Mouse (Mus musculus) right cerebral cortex, postnatal 14 days (tissue): ENCODE measurements around the gene Enho.
"Not testable (repeated sequence)": the region's sequence is repeated elsewhere in the genome, so short reads cannot be mapped to it uniquely, and the experiment has no call there.

ENCODE experiments used
- DNase-seq: peaks from one replicate; pipeline ENCODE4 v3.0.0; 2022

Enho gene

GRCm38 (mm10) chr4:41639913-41640507 lies at the start of gene Enho:
Gene Enho, minus strand, starts transcription at chr4:41640324.
- peak; percentile 97 for DNase-seq

DNA sequence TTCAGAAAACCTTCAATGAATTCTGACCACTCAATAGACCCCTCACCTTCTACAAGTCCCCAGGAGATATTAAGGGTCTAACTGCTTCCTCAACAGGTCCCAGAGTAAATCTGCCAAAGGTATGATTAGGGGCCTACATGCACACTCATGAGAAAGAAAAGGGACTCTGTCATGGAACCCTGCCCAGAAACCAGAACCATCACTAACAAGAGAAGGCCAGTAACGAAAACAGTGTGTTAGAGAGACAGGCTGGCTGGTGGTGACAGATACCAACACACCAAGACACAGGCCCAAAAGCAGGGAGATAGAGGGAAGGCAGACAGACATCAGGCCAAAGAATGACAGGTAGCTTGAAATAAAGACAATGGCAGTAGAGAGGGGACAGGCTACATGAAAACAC lies 48.4 kb upstream of the Enho start:
- DNase-seq, result not testable (repeated sequence)

DNA sequence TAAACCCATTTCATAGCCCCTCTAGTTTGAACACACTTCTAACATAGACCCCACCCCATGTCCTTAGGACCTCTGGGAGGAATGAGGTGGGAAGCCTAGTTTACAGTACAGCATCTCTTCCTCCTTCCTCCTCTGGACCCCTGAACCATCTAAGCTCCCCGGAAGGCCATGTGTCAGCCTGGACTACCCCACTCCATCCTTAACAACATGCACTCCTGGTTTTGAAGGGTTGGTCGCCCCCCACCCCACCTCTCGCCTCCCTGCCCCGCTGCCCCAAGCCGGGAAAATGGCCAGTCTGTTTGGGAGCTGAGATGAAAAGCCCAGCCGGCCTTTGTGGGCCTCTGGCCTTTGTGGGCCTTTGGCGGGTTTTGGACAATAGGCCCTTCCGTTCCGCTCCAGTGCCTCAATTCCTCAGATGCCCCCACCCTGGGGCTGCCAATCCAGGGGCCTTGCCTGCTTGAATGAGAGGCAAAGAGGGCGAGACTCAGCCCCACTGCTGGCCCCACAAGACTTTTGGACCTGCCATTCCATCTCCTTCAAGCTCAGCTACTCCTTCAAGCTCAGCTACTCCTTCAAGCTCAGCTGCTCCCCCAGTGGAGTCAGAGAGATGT lies 45.9 kb upstream of the Enho start:
- DNase-seq, result not testable (repeated sequence)

- DNase-seq, result not testable (repeated sequence)
Measured at GRCm38 (mm10) chr4:41684931-41685453, 44.9 kb upstream of the Enho start.

DNA sequence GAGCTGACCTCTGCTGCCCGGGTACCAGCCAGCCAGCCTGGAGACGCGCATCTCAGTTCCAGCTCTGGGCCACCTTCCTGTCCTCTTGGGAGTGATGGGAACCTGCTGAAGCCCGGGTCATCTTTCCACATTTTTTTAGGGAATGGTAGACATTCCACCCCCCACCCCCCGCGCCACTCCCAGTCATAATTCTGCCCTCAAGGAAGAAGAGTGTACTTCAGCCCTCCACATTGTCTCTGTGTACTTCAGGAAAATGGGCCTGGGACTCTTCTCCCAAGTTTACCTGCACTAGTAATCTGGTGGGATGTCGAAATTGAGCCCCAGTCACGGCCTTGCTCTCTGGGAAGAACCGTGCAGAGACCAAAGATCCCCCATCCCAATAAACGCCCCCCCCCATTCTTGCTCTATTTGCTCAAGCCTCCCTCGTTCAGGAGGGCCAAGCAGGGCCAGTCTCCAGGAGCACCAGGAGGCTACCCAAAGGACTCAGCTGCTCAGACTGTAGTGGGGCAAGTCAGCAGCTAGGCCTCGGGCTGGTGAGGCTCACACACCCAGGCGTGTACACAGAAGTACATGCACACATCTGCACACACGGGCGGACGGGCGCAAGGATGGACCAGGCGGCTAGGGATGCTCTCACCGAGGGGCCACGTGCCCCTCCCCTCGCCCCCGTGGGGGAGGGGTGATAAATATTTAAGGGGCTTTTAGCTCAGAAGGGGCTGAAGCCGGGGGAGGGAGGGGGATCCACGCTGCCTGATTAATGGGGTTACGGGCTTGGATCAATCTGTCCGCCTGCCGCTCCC lies 44.2 kb upstream of the Enho start:
- DNase-seq, result not testable (repeated sequence)

DNA sequence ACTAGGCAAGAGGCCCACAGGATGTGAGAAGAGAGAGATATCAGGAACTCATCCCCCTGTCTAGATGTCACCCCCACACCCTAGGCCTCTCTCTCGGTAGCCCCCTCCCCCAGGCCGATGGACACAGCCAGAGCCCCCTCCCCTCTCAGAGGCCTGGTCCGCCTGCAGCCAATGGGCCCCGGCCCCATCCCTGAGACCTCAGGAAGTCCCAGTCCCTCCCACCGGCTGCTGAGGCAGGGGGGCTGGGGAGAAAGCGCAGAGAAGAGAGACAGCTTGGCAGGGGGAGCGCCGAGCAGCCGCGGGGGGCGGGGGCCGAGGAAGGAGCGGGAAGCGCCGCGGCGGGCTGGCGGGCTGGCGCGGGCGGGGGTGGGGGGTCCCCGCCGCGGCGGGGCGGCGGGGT lies 43.2 kb upstream of the Enho start:
- DNase-seq, result not testable (repeated sequence)

DNA sequence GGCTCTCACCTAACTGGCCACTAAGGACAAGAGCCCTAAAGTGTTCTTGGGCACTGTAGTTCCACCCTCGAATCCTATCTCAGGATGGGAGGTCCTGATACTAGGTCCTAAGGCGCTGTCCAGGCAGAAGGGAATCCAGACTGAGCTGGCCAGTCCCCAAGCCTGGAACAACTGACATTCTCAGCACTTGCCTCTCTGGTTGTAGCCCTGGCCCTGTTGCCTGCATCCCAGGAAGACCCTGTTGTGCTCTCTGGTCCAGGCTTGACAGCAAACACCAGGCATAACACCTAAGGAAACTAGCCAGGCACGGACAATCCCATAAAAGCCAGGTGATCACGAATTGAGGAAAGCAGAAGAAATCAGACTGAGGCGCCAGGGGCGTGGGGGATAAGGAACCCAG lies 42.7 kb upstream of the Enho start:
- DNase-seq, result no peak

DNA sequence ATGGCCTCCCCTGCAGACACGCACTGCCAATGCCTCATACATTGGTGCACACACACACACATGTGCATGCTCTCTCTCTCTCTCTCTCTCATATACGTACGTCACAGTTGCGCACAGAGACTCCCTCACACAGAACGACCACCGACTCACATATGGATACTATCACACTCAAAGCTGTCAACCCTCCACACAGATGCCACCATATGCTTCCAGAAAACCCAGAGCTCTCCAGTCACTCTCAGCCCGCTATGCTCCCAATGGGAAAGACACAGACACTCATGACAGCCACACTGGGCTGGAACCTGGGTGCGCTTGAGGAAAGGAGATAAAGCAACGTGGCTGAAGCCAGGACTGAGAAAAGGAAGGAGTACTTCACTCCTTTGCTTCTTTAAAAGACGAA lies 41.8 kb upstream of the Enho start:
- no peak for DNase-seq

- DNase-seq, result no peak
Measured at GRCm38 (mm10) chr4:41681176-41681575, 41.1 kb upstream of the Enho start.

DNA sequence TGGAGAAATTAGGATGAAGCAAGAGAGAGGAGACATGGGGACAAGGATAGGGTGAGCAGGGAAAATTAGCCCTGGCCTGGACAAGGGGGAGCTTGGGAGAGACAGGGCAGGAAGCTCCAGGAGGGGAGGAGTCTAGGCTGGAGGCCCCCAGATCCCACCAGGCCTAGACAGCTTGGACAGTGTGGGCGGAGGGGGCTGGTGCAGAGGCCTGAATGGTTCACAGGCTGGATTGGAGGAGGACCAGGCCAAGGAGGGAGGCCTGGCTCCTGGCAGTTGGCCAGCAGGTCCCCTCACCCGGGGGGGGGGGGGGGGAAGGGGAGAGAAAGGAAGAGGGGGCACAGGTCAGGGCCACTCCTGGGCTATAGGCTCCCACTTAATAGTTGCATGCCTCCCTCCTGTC lies 39.2 kb upstream of the Enho start:
- DNase-seq, result no peak

- no peak for DNase-seq
Measured at GRCm38 (mm10) chr4:41678863-41679262, 38.7 kb upstream of the Enho start.

DNA sequence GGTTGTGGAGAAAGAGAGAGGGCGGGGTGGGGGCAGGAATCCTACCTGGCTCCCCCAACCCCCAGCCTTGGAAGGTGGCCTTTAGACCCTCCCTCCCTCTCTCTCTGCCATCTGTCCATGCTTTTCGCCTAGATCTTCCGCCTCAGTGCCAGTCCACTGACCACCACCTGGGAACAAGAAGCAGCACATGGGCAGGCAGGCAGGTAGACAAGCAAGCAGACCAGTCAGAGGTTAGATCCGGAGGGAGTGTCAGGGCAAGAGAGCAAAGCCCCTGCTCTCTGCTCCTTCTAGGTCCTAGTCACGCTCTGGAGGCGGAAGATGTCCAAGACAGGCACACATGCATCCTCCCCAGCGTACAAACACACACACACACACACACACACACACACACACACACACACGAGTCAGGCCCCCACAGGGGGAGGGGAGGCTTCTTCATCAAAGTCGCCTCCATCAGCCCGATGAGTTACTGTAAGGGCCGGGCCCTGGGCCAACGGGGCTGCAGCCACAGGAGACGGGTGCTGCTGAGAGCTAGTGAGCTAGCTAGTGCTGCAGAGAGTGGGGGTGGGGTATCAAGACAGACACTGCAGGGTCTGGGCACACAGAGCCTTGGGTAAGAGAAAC lies 37.0 kb upstream of the Enho start:
- DNase-seq, result no peak

DNA sequence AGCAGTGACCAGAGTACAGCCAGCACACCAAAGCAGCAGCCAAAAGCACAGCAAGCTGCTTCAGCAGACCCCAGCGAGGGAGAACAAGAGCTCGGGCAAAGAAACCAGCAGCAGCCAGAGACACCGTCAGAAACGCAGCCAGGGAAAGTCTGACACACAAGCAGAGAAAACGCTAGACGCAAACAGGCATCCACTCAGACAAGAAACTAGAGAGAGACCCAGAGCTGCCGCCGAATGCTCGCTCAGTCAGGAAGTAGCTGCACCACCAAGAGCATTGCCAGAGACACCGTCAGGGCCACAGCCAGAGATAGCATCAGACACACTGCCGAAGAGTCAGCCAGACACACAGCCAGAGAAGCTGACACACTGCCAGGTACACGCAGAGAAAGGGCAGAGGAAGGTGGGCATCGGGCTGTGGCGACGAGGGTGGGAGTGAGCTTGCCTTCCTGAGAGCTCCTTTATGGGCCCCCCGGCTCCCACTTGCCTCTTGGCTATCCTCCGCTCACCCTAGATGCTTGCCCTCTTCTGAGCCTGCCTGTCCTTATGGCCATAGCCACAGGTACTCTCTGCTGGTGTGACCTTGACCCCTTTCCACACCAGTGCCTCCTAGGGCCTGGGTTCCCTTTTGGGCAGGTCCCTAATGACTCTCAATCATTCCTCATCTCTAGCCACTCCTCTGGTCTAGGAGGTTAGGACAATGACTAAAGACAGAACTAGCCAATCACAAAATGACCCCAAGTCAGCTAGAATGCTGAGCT lies 36.3 kb upstream of the Enho start:
- DNase-seq, result no peak

DNA sequence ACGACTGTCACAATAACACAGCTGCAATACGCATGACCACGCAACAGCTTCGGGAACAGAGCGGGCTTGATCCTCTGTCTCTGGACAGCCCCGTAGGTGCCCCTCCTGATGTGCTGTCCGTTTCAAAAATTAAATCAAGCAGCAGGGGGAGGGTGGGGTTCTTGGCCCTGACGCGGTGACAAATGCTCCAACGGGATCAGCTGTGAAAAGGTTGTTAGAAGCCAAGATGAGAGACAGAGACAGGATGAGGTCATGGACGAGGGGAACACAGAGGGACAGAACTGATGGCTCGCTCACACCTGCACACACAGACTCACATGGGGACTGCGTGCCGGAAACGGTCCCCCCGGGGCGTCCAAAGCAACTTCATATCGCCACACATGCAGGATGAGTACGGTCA lies 33.1 kb upstream of the Enho start:
- DNase-seq, result no peak

GRCm38 (mm10) chr4:41672522-41672963 lies 32.4 kb upstream of the Enho start:
- no peak for DNase-seq

- no peak for DNase-seq
Measured at GRCm38 (mm10) chr4:41671963-41672480, 31.9 kb upstream of the Enho start.

- no peak for DNase-seq
Measured at GRCm38 (mm10) chr4:41671500-41671899, 31.4 kb upstream of the Enho start.

DNA sequence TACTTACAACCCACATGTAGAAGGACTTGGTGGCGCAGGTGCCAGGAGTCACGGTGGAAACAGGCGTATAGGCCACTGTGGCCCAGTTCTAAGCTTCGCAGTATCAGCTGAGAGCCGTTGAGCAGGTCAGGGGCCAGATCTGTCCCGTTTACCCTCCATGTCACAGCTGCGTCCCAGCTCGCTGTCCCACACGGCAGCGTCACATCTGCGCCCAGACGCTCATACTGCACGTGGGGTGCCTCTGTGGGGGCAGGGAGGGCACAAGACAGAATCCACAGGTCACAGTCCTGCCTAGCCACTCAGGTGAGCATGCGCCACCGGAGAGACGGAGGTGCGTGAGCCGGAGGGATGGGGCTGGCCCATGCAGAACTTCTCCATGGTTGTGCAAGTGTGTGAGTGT lies 30.7 kb upstream of the Enho start:
- no peak for DNase-seq

DNA sequence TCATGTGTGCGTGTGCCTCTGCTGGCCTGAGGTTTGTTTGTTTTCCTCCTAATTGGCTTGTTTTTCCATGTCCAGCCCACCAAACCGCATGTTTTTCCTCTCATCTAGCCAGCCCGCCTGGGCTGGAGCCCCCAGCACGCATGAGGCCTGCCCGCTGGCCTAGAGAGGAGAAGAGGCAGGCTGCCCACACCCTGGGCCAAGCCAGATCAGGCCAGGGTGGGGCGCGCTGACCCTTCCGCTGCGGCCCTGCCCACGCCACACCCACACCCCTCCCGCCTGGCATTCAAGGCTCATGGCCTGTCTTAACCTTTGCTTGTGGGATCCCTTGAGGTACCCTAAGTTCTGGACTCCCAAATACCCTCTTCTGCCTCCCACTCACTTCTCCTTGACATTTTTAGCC lies 26.5 kb upstream of the Enho start:
- DNase-seq, result no peak

- no peak for DNase-seq
Measured at GRCm38 (mm10) chr4:41665009-41665675, 25.0 kb upstream of the Enho start.

- DNase-seq, result no peak
Measured at GRCm38 (mm10) chr4:41664533-41664932, 24.4 kb upstream of the Enho start.

DNA sequence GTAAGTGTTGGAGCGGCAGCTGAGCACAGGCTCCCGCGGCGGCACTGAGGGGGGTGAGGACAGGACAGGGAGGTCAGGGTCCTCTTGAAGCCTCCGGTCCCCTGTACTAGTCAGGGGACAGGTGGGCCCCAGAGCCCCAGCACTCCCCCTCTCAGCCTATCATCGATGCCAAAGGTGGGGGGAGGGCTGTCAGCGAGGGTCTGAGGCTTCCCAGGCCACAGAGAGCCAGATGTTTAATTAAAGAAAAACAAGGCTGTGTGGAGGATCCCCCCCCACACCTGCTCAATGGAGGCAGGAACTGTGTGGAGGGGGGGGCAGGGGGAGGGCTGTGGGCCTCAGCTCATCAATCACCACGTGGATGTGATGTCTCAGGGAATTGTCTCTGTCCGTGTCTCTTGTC lies 23.5 kb upstream of the Enho start:
- DNase-seq, result no peak
